ENCODE assay signal across 8 mouse cellular contexts in the genomic region with DNA sequence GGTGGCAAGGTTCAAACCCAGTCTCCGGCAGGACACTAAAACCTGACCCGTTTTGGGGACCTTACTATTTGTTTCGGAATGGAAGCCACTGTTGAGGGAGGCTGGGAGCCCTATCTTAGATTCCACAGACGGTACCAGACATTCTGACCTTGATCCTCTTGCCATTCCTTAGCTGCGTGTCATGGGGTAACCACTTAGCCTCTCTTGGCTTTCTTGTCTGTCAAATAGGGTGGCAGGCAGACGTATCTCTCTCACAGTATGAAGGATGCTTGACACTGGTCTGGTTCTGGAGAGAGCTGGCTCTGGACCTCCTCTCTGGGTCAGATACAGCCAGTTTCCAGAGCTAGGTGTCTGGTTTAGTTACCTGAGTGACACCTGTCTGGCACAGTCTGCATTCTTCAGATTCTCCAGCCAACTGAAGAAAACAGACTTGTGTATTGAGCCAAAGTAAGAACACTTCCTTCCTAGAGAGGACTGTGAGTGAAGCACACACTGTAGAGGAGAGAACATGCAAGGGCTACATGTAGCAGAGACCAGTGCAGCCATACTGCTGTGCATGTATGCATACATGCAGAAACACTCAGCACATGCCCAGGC. TPM values are rescaled to one million over a fixed set of nuclear protein-coding genes. Genes with fewer than 3 reads are reported as not detected.
DNase-seq lines count a peak whose midpoint lies in the region; ATAC-seq lines count a peak whose summit lies in the region.

No protein-coding gene starts in this region.

- H3K36me3 ChIP-seq in forebrain, embryonic 16.5 days (ENCODE audit: control insufficient read depth, insufficient read depth), result no peaks in the 10 kb centered on the region
- H3K36me3 ChIP-seq in liver, embryonic 13.5 days, result no peaks in the 10 kb centered on the region

- no peak overlapping the region for H3K27ac ChIP-seq in forebrain, embryonic 16.5 days (ENCODE audit: low read length)
- H3K27ac ChIP-seq in liver, embryonic 13.5 days, result no peak overlapping the region

- no peaks in the 10 kb centered on the region for H3K9me3 ChIP-seq in forebrain, embryonic 16.5 days (ENCODE audit: control insufficient read depth, low read length)
- no peaks in the 10 kb centered on the region for H3K9me3 ChIP-seq in liver, embryonic 13.5 days (replicated peaks)

- DNase-seq in embryo, embryonic 9.5 days (ENCODE audit: extremely low spot score), result peak; percentile 14
- DNase-seq in embryo, embryonic 11 days, result no peak
- DNase-seq in 3T3-L1 (ENCODE audit: low read depth, low spot score), result peak; percentile 9
- DNase-seq in liver, embryonic 13.5 days, result no peak
- DNase-seq in ovary, adult 18-20 months (ENCODE audit: low spot score), result no peak
- DNase-seq in frontal cortex, adult 2 months (ENCODE audit: extremely low spot score in 1 of 2, low spot score in 1 of 2), result no peak
- DNase-seq in adrenal gland, adult 18-20 months (ENCODE audit: low spot score in 2 of 2), result no peak

- peaks cover 10% of the 10 kb centered on the region for H3K4me1 ChIP-seq in forebrain, embryonic 16.5 days (replicated peaks; ENCODE audit: control insufficient read depth, insufficient read depth, low read length)
- no peaks in the 10 kb centered on the region for H3K4me1 ChIP-seq in liver, embryonic 13.5 days (replicated peaks)

- H3K4me2 ChIP-seq in forebrain, embryonic 16.5 days (ENCODE audit: low read length), result peak overlapping the region; percentile 43; the same call in 1 of the 2 replicates
- H3K4me2 ChIP-seq in liver, embryonic 13.5 days, result peak overlapping the region; percentile 46; the same call in 1 of the 2 replicates

- 40% methylated on average over 6 of the region's 6 CpGs for WGBS in forebrain, embryonic 16.5 days
- 23% methylated on average over 6 of the region's 6 CpGs for WGBS in liver, embryonic 13.5 days (ENCODE audit: insufficient replicate concordance)

- ATAC-seq in forebrain, embryonic 16.5 days, result no peak
- no peak for ATAC-seq in liver, embryonic 13.5 days (ENCODE audit: low read depth)

- H3K9ac ChIP-seq in forebrain, embryonic 16.5 days (replicated peaks; ENCODE audit: low read depth, low read length), result no peak overlapping the region
- H3K9ac ChIP-seq in liver, embryonic 13.5 days, result no peak overlapping the region

- no peaks in the 10 kb centered on the region for H3K27me3 ChIP-seq in forebrain, embryonic 16.5 days (replicated peaks; ENCODE audit: control insufficient read depth, insufficient read depth, low read length)
- peaks cover 31% of the 10 kb centered on the region for H3K27me3 ChIP-seq in liver, embryonic 13.5 days

- H3K4me3 ChIP-seq in forebrain, embryonic 16.5 days (replicated peaks; ENCODE audit: low read length), result no peak overlapping the region
- no peak overlapping the region for H3K4me3 ChIP-seq in liver, embryonic 13.5 days (replicated peaks)

RNA-seq across cellular contexts. Expression of a gene that starts 56.7 kb away (rescaled TPM):
- polyA plus RNA-seq in forebrain, embryonic 16.5 days (2015; fragmentation: Nextera tagmentation; extraction: Ambion mirVana), result 3.9 and 5.5 TPM in 2 replicates
- polyA plus RNA-seq in liver, embryonic 13.5 days (2015; fragmentation: Nextera tagmentation; extraction: Ambion mirVana), result 0.07 and 0.08 TPM in 2 replicates
- polyA plus RNA-seq in frontal cortex, adult 2 months (2012; rRNA removed), result 81.9 and 82.1 TPM in 2 replicates
- 1 to 10 TPM; 1.1 to 2.9 TPM for total RNA-seq in adrenal gland, adult 18-20 months (2021)

Comparison
In these comparisons a context has a peak if more than half of its experiments do, and no peak if none do; other contexts are left out.
1. DNase-seq: peak in embryo, embryonic 9.5 days (single experiment) and 3T3-L1 (single experiment); none in embryo, embryonic 11 days (single experiment), liver, embryonic 13.5 days (single experiment), ovary, adult 18-20 months (single experiment), frontal cortex, adult 2 months (0 of 2) and adrenal gland, adult 18-20 months (0 of 2).
2. RNA of a gene that starts 56.7 kb away (polyA plus RNA-seq): 81.9 to 82.1 TPM in frontal cortex, adult 2 months; 3.9 to 5.5 TPM in forebrain, embryonic 16.5 days and 0.07 to 0.08 TPM in liver, embryonic 13.5 days; every median in the first group is over 10 times any median in the second.